Mouse (Mus musculus): ENCODE measurements around the gene Zfyve9. TPM values are rescaled to one million over a fixed set of nuclear protein-coding genes. Genes with fewer than 3 reads are reported as not detected.

Zfyve9 gene
- polyA plus RNA-seq, 3 experiments from 2014 or later = 0.71 to 0.83 (median 0.72) TPM

GRCm38 (mm10) chr4:108608651-108609050 lies 171.9 kb downstream of the Zfyve9 start:
- no peak for ATAC-seq

- ATAC-seq = no peak
These were observed 178.7 kb downstream of the Zfyve9 start for GRCm38 (mm10) chr4:108601870-108602269.

GRCm38 (mm10) chr4:108598306-108598705 lies 182.3 kb downstream of the Zfyve9 start:
- no peak for ATAC-seq

GRCm38 (mm10) chr4:108595785-108596184 lies 184.8 kb downstream of the Zfyve9 start:
- ATAC-seq = no peak

- ATAC-seq = no peak
These were observed 187.2 kb downstream of the Zfyve9 start for GRCm38 (mm10) chr4:108593376-108593775.

Other genes starting within 250 kb of the Zfyve9 start
- gene Prpf38a, start 201.5 kb downstream of the Zfyve9 start, polyA plus RNA-seq (2017; shearing (Covaris generic)) = 10 to 100 TPM; 62.9 to 75.8 (median 66.2) TPM
- 10 to 100 TPM in 1 of 3 experiments, 1 to 10 TPM in 2; 2.3 to 11.8 (median 3.3) TPM for gene Orc1, start 201.4 kb downstream of the Zfyve9 start, polyA plus RNA-seq (2017; shearing (Covaris generic))
- 10 to 100 TPM; 24.1 to 37.9 (median 35.3) TPM for gene Cc2d1b, start 160.9 kb downstream of the Zfyve9 start, polyA plus RNA-seq (2017; shearing (Covaris generic))
- gene 3110021N24Rik, start 61.1 kb downstream of the Zfyve9 start, polyA plus RNA-seq (2017; shearing (Covaris generic)) = not detected
- 10 to 100 TPM; 48.1 to 89.6 (median 55.2) TPM for gene Btf3l4, start 52.8 kb upstream of the Zfyve9 start, polyA plus RNA-seq (2017; shearing (Covaris generic))
- gene Txndc12, start 53.8 kb upstream of the Zfyve9 start, polyA plus RNA-seq (2017; shearing (Covaris generic)) = 10 to 100 TPM; 59.8 to 63.3 (median 61.0) TPM
- gene Kti12, start 67.0 kb upstream of the Zfyve9 start, polyA plus RNA-seq (2017; shearing (Covaris generic)) = 10 to 100 TPM in 2 of 3 experiments, 1 to 10 TPM in 1; 9.9 to 12.9 (median 11.8) TPM
- under 1 TPM in 2 of 3 experiments, not detected in 1; 0.34 to 0.68 TPM for gene A730015C16Rik, start 67.8 kb upstream of the Zfyve9 start, polyA plus RNA-seq (2017; shearing (Covaris generic))
- gene Rab3b, start 98.3 kb upstream of the Zfyve9 start, polyA plus RNA-seq (2017; shearing (Covaris generic)) = under 1 TPM in 1 of 3 experiments, not detected in 2; 0.45 TPM
- gene Nrd1, start 219.9 kb upstream of the Zfyve9 start, polyA plus RNA-seq (2017; shearing (Covaris generic)) = 10 to 100 TPM; 45.7 to 77.6 (median 58.3) TPM